Mouse (Mus musculus): ENCODE data around the gene Dnah17.

The Dnah17 gene

DNA sequence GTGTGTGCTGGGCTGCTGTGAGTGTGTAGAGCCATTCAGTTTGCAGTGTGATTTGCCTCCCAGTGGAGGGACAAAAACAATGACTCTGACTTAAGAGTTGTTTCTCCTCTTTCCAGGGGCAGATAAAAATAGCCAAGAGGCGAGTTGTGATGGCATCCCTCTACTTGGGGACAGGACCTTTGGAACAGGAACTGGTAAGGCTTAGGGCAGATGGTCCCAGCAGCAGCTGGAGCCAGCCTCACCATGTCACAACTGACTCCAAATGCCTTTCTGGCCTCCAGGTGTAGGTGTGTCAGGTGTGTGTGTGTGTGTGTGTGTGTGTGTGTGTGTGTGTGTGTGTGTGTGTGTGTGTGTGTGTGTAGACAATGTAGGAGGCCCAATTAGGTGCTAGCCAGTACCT lies 130.4 kb downstream of the Dnah17 start:
- Histone ChIP-seq H3K9me3 (ENCODE audit: low read length) (no peaks in the 10 kb centered on the region), H3K4me1 (replicated peaks; ENCODE audit: low read depth, low read length) (peaks cover 96% of the 10 kb centered on the region), H3K36me3 (ENCODE audit: insufficient read depth, low read length) (peaks cover 91% of the 10 kb centered on the region), H3K4me3 (replicated peaks; ENCODE audit: low read length) (no peak overlapping the region), H3K27me3 (ENCODE audit: insufficient read depth, low read length) (no peaks in the 10 kb centered on the region)
- TF ChIP-seq NANOG (IDR thresholded peaks at IDR 0.05; ENCODE audit: borderline replicate concordance, low read length), result no peak
- TF ChIP-seq CTCF (conservative IDR thresholded peaks at IDR 0.05; ENCODE audit: low read length), result no peak
- no peak for TF ChIP-seq POU5F1 (IDR thresholded peaks at IDR 0.05; ENCODE audit: borderline replicate concordance, low read length)

- H3K4me3 ChIP-seq (replicated peaks; ENCODE audit: low read length), result no peak overlapping the region
- peaks cover 91% of the 10 kb centered on the region for H3K36me3 ChIP-seq (ENCODE audit: insufficient read depth, low read length)
- no peaks in the 10 kb centered on the region for H3K9me3 ChIP-seq (ENCODE audit: low read length)
- H3K4me1 ChIP-seq (replicated peaks; ENCODE audit: low read depth, low read length), result peaks cover 96% of the 10 kb centered on the region
- no peak for TF ChIP-seq CTCF (conservative IDR thresholded peaks at IDR 0.05; ENCODE audit: low read length)
- TF ChIP-seq NANOG (IDR thresholded peaks at IDR 0.05; ENCODE audit: borderline replicate concordance, low read length), result no peak
- TF ChIP-seq POU5F1 (IDR thresholded peaks at IDR 0.05; ENCODE audit: borderline replicate concordance, low read length), result no peak
- H3K27me3 ChIP-seq (ENCODE audit: insufficient read depth, low read length), result no peaks in the 10 kb centered on the region
Measured at GRCm38 (mm10) chr11:117999260-117999934, 131.0 kb downstream of the Dnah17 start.

DNA sequence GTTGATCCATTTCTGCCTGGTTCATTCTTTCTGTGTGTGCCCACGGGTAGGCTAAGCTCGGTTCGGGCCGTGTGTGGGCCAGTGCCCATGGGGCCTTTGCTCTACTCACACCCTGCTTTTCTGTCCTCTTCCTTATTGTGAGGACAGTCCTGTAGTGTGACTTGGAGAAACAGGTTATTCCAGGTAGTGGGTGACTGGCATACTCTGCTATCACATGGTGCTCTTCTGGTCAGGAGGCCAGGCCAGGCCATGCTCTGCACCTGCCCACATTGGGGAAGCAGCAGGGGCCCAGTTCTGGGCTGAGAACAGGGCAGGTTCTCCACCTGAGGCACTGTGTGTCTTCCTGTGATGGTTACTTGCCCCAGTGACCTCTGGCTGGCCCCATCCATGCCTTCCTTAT lies 132.1 kb downstream of the Dnah17 start:
- Histone ChIP-seq H3K4me1 (replicated peaks; ENCODE audit: low read depth, low read length) (peaks cover 96% of the 10 kb centered on the region), H3K9me3 (ENCODE audit: low read length) (no peaks in the 10 kb centered on the region), H3K4me3 (replicated peaks; ENCODE audit: low read length) (no peak overlapping the region), H3K27me3 (ENCODE audit: insufficient read depth, low read length) (no peaks in the 10 kb centered on the region), H3K36me3 (ENCODE audit: insufficient read depth, low read length) (peaks cover 88% of the 10 kb centered on the region)
- TF ChIP-seq NANOG (IDR thresholded peaks at IDR 0.05; ENCODE audit: borderline replicate concordance, low read length), result no peak
- no peak for TF ChIP-seq CTCF (conservative IDR thresholded peaks at IDR 0.05; ENCODE audit: low read length)
- no peak for TF ChIP-seq POU5F1 (IDR thresholded peaks at IDR 0.05; ENCODE audit: borderline replicate concordance, low read length)

DNA sequence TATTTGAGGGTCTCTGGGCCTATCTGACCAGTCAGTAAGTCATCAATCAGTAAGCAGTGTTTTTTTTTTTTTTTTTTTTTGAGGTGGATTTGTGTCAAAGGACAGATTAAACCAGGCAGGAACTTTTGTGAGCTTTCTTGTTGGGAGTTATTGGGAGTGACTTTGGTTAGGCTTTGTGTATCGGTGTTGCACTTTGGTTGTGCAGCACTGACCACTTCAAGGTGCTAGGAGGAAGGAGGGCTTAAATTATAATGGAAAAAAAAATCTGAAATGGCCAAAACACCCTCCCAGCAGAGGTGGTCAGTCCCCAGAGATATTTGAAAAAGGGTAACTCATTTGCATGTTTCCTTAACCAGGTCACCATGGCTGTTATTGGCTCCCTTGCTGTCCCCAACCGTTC lies 133.3 kb downstream of the Dnah17 start:
- Histone ChIP-seq H3K4me3 (replicated peaks; ENCODE audit: low read length) (no peak overlapping the region), H3K27me3 (ENCODE audit: insufficient read depth, low read length) (no peaks in the 10 kb centered on the region), H3K9me3 (ENCODE audit: low read length) (no peaks in the 10 kb centered on the region), H3K4me1 (replicated peaks; ENCODE audit: low read depth, low read length) (peaks cover 99% of the 10 kb centered on the region), H3K36me3 (ENCODE audit: insufficient read depth, low read length) (peaks cover 88% of the 10 kb centered on the region)
- no peak for TF ChIP-seq CTCF (conservative IDR thresholded peaks at IDR 0.05; ENCODE audit: low read length)
- TF ChIP-seq NANOG (IDR thresholded peaks at IDR 0.05; ENCODE audit: borderline replicate concordance, low read length), result no peak
- no peak for TF ChIP-seq POU5F1 (IDR thresholded peaks at IDR 0.05; ENCODE audit: borderline replicate concordance, low read length)

DNA sequence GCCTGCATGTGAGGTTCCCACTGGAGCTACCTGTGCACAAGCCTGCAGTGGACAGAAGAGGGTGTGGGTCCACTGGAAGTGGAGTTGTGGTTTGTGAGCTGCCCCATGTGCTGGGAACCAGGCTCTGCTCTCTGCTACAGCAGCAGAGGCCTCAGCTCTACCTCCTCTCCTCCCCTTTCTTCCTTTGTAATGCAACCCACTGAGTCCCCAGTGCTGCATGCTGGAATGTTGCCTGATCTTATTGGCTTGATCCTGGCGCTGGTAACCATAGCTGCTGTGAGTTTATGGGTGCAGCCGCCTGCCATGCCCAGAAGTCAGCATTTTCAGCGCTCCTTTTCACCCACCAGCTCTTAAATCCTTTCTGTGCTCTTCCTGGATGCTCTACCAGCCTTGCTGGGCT lies 134.4 kb downstream of the Dnah17 start:
- H3K4me1 ChIP-seq (replicated peaks; ENCODE audit: low read depth, low read length), result peaks cover 99% of the 10 kb centered on the region
- TF ChIP-seq NANOG (IDR thresholded peaks at IDR 0.05; ENCODE audit: borderline replicate concordance, low read length), result no peak
- peak; percentile 62 for TF ChIP-seq POU5F1 (IDR thresholded peaks at IDR 0.05; ENCODE audit: borderline replicate concordance, low read length)
- no peaks in the 10 kb centered on the region for H3K9me3 ChIP-seq (ENCODE audit: low read length)
- H3K36me3 ChIP-seq (ENCODE audit: insufficient read depth, low read length), result peaks cover 85% of the 10 kb centered on the region
- peak overlapping the region; percentile 52; the same call in 1 of the 2 replicates for H3K4me3 ChIP-seq (replicated peaks; ENCODE audit: low read length)
- no peaks in the 10 kb centered on the region for H3K27me3 ChIP-seq (ENCODE audit: insufficient read depth, low read length)

DNA sequence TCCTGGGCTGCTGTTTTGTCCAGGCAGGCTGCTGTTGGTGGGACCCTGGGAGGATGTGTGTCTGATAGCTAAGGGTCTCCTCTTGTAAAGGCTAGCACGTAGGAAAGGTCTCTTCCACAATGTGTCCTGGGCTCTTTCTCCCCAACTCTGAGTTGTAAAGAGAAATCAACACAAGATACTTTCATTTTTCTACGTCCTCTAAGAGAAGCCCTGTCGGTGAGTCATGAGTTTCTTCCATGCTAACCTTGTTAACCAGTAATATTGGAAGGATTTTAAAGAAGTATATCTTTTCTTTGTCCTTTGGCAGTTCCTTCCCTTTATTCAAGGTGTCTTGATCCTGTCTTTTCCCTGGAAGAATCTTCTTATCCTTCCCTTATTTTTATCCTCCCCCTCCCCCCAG lies 134.8 kb downstream of the Dnah17 start:
- Histone ChIP-seq H3K36me3 (ENCODE audit: insufficient read depth, low read length) (peaks cover 81% of the 10 kb centered on the region), H3K4me1 (replicated peaks; ENCODE audit: low read depth, low read length) (peaks cover 99% of the 10 kb centered on the region), H3K9me3 (ENCODE audit: low read length) (no peaks in the 10 kb centered on the region), H3K4me3 (replicated peaks; ENCODE audit: low read length) (peak overlapping the region; percentile 52; the same call in 1 of the 2 replicates), H3K27me3 (ENCODE audit: insufficient read depth, low read length) (no peaks in the 10 kb centered on the region)
- TF ChIP-seq CTCF (conservative IDR thresholded peaks at IDR 0.05; ENCODE audit: low read length) (no peak), POU5F1 (IDR thresholded peaks at IDR 0.05; ENCODE audit: borderline replicate concordance, low read length) (no peak)

DNA sequence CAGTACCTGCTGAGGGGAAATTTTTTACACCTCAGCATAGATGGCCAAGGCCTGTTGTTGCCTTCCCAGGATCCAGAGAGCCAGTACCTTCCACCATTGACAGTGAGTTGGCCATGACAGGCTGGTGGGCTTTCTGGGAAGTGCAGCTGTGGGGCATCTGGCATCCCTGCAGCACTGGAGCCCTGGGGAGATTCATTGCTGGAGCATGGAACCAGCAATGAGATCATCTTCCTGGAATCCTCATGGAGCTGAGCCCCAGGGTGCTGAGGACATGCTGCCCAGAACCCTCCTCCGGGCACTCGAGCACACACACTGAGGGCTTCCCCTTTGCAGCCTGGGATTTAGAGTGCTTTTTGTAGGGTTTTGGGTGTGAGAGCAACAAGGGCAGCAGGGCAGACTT lies 135.2 kb downstream of the Dnah17 start:
- H3K36me3 ChIP-seq (ENCODE audit: insufficient read depth, low read length), result peaks cover 77% of the 10 kb centered on the region
- H3K27me3 ChIP-seq (ENCODE audit: insufficient read depth, low read length), result no peaks in the 10 kb centered on the region
- H3K9me3 ChIP-seq (ENCODE audit: low read length), result no peaks in the 10 kb centered on the region
- TF ChIP-seq POU5F1 (IDR thresholded peaks at IDR 0.05; ENCODE audit: borderline replicate concordance, low read length) (no peak), NANOG (IDR thresholded peaks at IDR 0.05; ENCODE audit: borderline replicate concordance, low read length) (no peak), CTCF (conservative IDR thresholded peaks at IDR 0.05; ENCODE audit: low read length) (no peak)
- peak overlapping the region; percentile 52; the same call in 1 of the 2 replicates for H3K4me3 ChIP-seq (replicated peaks; ENCODE audit: low read length)
- H3K4me1 ChIP-seq (replicated peaks; ENCODE audit: low read depth, low read length), result peaks cover 99% of the 10 kb centered on the region

DNA sequence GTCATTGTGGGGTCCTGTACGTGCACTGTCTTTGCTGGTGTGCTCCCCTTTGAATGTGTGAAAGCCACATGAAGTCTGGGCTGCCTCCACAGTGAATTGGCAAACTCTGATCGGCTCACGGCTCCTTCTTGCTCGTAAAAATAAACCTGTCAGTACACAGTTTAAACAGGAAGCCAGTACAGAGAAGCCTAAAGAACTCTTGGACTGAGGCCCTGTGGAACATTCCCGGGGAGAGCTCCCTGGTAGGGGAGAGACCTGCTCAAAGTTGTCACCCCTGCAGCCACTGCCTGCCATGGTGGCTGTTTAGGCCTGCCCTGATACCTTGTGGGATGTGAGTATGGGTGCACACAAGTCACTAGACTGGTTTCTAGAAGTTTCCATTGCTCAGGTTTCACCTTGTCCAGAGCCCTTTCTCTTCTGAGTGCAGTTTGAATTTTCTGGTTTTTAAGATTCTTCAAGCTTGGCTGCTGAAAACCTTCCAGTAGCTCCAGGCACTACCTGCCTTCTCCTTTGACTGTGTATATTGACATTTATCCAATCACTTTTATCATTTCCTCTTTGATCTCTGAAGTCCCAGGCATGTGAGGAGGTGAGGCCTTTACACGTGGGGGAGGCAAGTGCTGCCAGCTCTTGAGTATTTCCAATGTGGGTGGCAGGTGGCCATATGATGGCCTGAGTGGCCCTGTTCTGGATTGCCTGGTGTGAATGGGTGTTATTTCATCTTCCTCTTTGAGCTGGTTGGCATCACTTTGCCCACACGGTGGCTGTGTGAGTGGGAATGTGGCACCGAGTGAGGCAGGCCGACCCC lies 136.0 kb downstream of the Dnah17 start:
- Histone ChIP-seq H3K36me3 (ENCODE audit: insufficient read depth, low read length) (peaks cover 69% of the 10 kb centered on the region), H3K4me1 (replicated peaks; ENCODE audit: low read depth, low read length) (peaks cover 99% of the 10 kb centered on the region), H3K9me3 (ENCODE audit: low read length) (no peaks in the 10 kb centered on the region), H3K4me3 (replicated peaks; ENCODE audit: low read length) (peak overlapping the region; percentile 52; the same call in 1 of the 2 replicates), H3K27me3 (ENCODE audit: insufficient read depth, low read length) (no peaks in the 10 kb centered on the region)
- no peak for TF ChIP-seq CTCF (conservative IDR thresholded peaks at IDR 0.05; ENCODE audit: low read length)
- no peak for TF ChIP-seq NANOG (IDR thresholded peaks at IDR 0.05; ENCODE audit: borderline replicate concordance, low read length)
- TF ChIP-seq POU5F1 (IDR thresholded peaks at IDR 0.05; ENCODE audit: borderline replicate concordance, low read length), result no peak
